Mouse (Mus musculus) left cerebral cortex, postnatal 4 days (tissue): ENCODE measurements around the gene Nrsn1. TPM values are rescaled to one million over a fixed set of nuclear protein-coding genes. Genes with fewer than 3 reads are reported as not detected.
"Not testable (repeated sequence)": the region's sequence is repeated elsewhere in the genome, so short reads cannot be mapped to it uniquely, and the experiment has no call there.

Experiments
- DNase-seq: peaks from one replicate; pipeline ENCODE4 v3.0.0-alpha.2; 2022
- intact Hi-C: fragments of 180-260 bp; cut with DNase I; formaldehyde crosslinking; loops from one replicate; pipeline ENCODE4 v1.15.1; 2025
- total RNA-seq, 2 experiments: library from RNA; stranded (reverse); gene quantifications; 2 replicates each; pipeline ENCODE4 v1.2.3; 2021

Gene Nrsn1
- 10 to 100 TPM; 69.8 to 71.2 TPM for total RNA-seq

DNA sequence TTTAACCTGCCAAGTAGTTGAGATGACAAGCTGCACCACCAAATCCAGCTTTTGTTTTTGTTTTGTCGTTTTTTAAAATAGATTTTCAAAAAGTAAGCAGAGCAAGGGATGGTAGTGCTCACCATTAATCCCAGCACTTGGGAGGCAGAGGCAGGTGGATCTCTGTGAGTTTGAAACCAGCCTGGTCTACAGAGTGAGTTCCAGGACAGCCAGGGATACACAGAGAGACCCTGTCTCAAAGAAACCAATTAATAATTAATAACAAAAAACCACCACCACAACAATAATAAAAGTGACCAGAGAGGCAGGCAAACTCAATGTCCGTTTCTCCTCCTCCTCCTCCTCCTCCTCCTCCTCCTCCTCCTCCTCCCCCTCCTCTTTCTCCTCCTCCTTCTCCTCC, at the start of gene Nrsn1:
Gene Nrsn1, minus strand, starts transcription at position 101 of the 400 bp plus-strand sequence.
- intact Hi-C loops, DNase-seq: not testable (repeated sequence)

GRCm38 (mm10) chr13:25312059-25312458, 41.8 kb upstream of the Nrsn1 start:
- no peak for DNase-seq
- intact Hi-C loops: no loop called here

- DNase-seq: no peak
- intact Hi-C loops: no loop called here
Measured at GRCm38 (mm10) chr13:25310068-25310467, 39.8 kb upstream of the Nrsn1 start.

GRCm38 (mm10) chr13:25288736-25289135, 18.4 kb upstream of the Nrsn1 start:
- DNase-seq: no peak
- intact Hi-C loops: no loop called here

DNA sequence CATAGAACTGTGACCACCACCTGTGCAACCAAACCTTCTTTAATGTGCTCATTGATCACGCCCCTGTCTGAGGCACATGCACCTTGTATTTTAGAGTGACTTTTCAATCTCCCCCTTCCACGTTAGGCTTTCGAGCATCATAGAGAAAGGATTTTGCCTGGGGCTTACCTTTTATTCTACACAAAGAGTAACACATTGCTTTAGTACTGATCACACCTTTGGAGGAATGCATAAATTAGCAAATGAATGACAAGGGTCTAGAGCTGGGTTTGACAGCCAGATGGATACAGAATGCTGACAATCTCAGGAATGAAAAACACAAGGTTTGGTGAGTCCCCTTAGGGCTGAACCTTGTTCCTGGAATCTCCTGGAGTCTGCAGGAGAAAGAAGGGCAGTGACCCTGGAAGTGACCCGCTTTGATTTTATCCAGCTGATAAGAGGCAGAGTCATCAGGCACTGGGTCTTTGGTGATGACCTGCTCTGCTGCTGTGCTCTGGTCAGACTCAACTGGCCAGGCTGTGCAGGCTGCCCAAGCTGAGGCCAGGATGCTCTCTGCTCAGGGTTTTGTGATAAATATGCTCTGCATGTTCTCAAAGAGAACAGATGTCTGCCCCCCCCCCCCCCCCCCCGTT, 4.7 kb upstream of the Nrsn1 start:
- no peak for DNase-seq
- intact Hi-C loops: no loop called here

GRCm38 (mm10) chr13:25272189-25272588, 1.9 kb upstream of the Nrsn1 start:
- DNase-seq: no peak
- intact Hi-C loops: no loop called here

GRCm38 (mm10) chr13:25269569-25270268, 583 bp downstream of the Nrsn1 start:
- DNase-seq: peak; percentile 75
- intact Hi-C loops: no loop called here

- intact Hi-C loops: no loop called here
- peak; percentile 39 for DNase-seq
Measured at GRCm38 (mm10) chr13:25269039-25269438, 1.3 kb downstream of the Nrsn1 start.

GRCm38 (mm10) chr13:25262748-25263147, 7.6 kb downstream of the Nrsn1 start:
- no peak for DNase-seq
- intact Hi-C loops: no loop called here

DNA sequence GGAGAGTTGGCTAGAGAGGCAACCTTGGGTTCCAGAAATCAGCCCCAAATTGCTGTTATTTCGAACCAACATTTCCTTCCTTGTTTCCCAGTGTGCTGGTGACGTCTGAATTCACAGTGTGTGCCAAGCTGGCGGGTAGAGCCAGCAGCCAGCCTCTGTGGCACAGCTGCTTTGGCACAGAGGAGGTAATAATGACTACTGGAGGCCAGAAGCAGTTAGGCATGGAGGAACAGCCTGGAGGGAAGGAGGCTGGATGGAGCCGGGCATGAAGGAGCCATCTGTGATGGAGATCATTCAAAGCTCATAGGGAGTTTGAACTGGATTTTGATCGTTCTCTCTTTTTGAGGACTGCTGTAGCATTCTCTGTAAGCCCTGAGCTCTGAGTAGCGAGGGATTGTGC, 12.7 kb downstream of the Nrsn1 start:
- peak; percentile 30 for DNase-seq
- intact Hi-C loops: no loop called here

DNA sequence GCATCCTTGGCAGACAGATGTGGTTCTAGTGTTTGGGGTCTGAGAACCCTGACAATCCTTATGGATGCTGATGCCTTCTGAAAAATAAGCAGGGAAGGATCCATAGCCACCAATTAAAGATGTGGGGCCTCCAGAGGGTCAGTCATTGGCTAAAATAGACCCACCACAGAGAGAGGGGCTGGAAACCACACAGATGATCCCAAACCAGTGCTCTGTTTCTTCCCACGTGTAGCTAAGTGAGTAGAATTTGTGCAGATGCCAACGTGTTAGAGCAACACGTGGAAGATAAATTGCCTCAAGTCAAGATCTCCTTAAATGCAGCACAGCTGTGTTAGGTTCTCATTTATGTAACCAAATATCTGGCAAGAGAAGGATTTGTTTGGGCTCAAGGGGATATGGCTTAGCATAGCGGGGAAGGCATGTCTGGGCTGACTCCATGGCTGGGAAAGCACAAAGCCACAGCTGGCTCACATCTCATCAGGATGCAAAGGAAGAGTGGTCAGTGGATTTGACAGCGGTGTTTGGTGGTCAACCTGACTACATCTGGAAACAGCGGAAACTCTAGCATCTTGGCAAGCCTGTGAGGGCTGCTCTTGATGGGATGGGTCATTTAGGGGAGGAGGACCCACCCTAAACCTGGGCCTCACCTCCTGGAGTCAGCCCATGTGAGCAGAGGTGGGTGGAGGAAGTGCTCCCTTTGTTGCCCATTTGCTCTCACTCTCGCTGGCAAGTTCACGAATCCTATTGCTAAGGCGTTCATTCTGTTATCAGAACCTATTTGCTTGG, 15.6 kb downstream of the Nrsn1 start:
- intact Hi-C loops: no loop called here
- DNase-seq: no peak

- no peak for DNase-seq
- intact Hi-C loops: no loop called here
Measured at GRCm38 (mm10) chr13:25251893-25252292, 18.4 kb downstream of the Nrsn1 start.

DNA sequence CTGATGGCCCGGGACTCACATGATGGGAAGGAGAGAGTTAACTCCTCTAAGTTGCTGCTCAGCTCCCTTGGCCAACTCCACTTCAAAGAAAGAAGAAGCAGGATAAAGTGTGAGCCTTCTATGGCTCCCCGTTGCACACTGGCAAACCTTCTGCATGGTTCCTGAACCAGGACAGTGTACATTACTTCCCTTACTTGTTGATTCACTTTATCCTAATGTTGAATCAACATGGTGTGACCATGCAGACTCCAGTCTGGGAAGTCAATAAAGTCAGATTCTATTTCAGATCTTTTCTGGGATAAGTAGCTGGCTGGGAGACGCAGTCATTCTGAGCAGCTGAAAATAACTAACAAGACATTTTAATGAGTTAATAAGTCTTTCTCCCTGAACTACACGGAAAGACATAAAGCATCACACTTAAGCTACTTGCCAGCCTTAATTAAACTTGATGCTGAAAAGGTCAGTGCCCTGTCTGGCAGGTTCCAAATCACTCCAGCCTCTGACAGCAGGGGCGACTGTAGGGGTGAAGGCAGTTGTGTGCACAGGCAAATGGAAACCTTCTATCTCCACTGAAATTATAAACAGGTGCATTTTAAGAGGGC, 50.0 kb downstream of the Nrsn1 start:
- intact Hi-C loops: no loop called here
- no peak for DNase-seq

DNA sequence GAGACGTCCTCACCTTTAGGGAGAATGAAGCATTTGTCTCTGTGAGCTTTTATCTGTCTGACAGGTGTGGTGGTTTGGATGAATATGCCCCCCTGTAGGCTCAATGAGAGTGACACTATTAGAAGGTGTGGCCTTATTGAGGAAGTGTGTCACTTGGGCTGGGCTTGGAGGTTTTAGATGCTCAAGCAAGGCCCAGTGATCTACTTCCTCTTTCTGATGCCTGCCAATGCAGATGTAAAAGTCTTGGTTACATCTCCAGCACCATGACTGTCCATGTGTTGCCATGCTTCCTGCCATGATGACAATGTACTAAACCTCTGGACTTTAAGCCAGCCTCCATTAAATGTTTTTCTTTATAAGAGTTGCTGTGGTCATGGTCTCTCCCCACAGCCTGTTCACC, 51.9 kb downstream of the Nrsn1 start:
- no peak for DNase-seq
- intact Hi-C loops: no loop called here

- intact Hi-C loops: no loop called here
- DNase-seq: no peak
Measured at GRCm38 (mm10) chr13:25206950-25207349, 63.4 kb downstream of the Nrsn1 start.

Other genes starting within 250 kb of the Nrsn1 start
- gene Dcdc2a, start 214.5 kb downstream of the Nrsn1 start, total RNA-seq: 1 to 10 TPM; 3.8 TPM